Mouse (Mus musculus) liver, embryonic 14.5 days (tissue): ENCODE measurements at regions not wholly inside any gene's neighbourhood (a gene's known extent, or its start where the extent isn't known, plus 50 kb on each side); places are given as distances from the start of the nearest gene placed in this dataset.

Source experiments
- ATAC-seq: fragments of 200-750 bp; cut with Nextera tagmentation; 2 replicates; pipeline ENCODE4 v1.8.0; 2017; ENCODE audit warnings: moderate number of reproducible peaks, mild to moderate bottlenecking, moderate library complexity; ENCODE audit not compliant: insufficient read depth
- DNase-seq, 3 experiments: peaks; one replicate each; pipeline ENCODE4 v3.0.0-alpha.2; 2012 to 2013; ENCODE audit warnings: low read depth in 3 of 3, low spot score in 3 of 3
- H3K27ac ChIP-seq: fragments of 300-500 bp; sonication (generic); 2 replicates; pipeline ENCODE4 v1.5.1; 2014; ENCODE audit warnings: moderate library complexity, mild to moderate bottlenecking, control low read depth, inconsistent platforms
- H3K27me3 ChIP-seq: fragments of 300-500 bp; sonication (generic); 2 replicates; pipeline ENCODE4 v1.6.1; 2014; ENCODE audit warnings: mild to moderate bottlenecking, low read length, moderate library complexity; ENCODE audit not compliant: control insufficient read depth, insufficient read depth
- H3K36me3 ChIP-seq: fragments of 300-500 bp; sonication (generic); replicated peaks from 2 replicates; pipeline ENCODE4 v1.6.1; 2014; ENCODE audit warnings: low read depth; ENCODE audit not compliant: control insufficient read depth, insufficient read depth
- H3K4me1 ChIP-seq, 2 experiments: fragments of 200-500 bp in 1 of 2; fragments of 300-500 bp in 1 of 2; sonication (generic) in 1 of 2; replicated peaks; 2 replicates each; pipeline ENCODE4 v1.6.1; 2012 to 2014; ENCODE audit warnings: antibody characterized with exemption in 1 of 2, inconsistent platforms in 1 of 2, low read length in 1 of 2; ENCODE audit not compliant: control insufficient read depth in 2 of 2, insufficient read depth in 2 of 2
- H3K4me2 ChIP-seq: fragments of 300-500 bp; sonication (generic); 2 replicates; pipeline ENCODE4 v1.6.1; 2014; ENCODE audit warnings: low read depth, mild to moderate bottlenecking, control low read depth, moderate library complexity
- H3K4me3 ChIP-seq, 2 experiments: fragments of 200-500 bp in 1 of 2; fragments of 300-500 bp in 1 of 2; sonication (generic) in 1 of 2; 2 replicates each; pipeline ENCODE4 v1.5.1; 2012 to 2014; ENCODE audit warnings: low read depth in 2 of 2, low read length in 2 of 2, mild to moderate bottlenecking in 2 of 2, control low read depth in 1 of 2, inconsistent platforms in 1 of 2, moderate library complexity in 1 of 2; ENCODE audit not compliant: insufficient read depth in 1 of 2
- H3K9ac ChIP-seq: fragments of 300-500 bp; sonication (generic); replicated peaks from 2 replicates; pipeline ENCODE4 v1.6.1; 2014; ENCODE audit warnings: mild to moderate bottlenecking, control low read depth, moderate library complexity
- H3K9me3 ChIP-seq: fragments of 300-500 bp; sonication (generic); 2 replicates; pipeline ENCODE4 v1.6.1; 2016; ENCODE audit warnings: low read length, mixed read lengths; ENCODE audit not compliant: control insufficient read depth
- CTCF ChIP-seq: IDR thresholded peaks from 2 replicates; pipeline ENCODE4 v1.5.1; 2016; ENCODE audit warnings: antibody characterized with exemption, low read depth, control low read depth
- EP300 ChIP-seq: IDR thresholded peaks from 2 replicates; pipeline ENCODE4 v1.6.1; 2016; ENCODE audit warnings: antibody characterized with exemption, low read depth
- WGBS: fragments of 180-500 bp; shearing (Covaris S2); extraction: QIAGEN DNeasy Blood & Tissue Kit; methylation state at CpG from one replicate; pipeline ENCODE4 v1.1.7; 2014; ENCODE audit not compliant: insufficient replicate concordance; 5-methylcytosine and 5-hydroxymethylcytosine counted together

DNA sequence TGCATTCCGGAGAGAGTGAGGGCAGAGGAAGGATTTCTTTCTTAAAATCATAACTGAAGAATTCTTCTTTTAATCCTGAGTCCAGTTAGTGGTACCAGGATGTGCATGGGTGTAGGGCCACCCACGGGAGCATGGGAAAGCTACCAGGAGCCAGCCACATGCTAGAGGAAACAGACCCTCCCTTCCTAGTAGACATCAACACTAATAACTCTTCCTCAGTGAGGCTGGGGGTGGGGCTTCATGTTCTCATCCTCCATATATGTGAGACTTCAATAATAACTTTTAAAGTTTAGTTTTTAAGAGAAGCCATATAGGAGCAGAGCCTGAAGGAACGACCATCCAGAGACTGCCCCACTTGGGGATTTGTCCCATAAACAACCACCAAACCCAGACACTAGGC is 216.8 kb downstream of the Lyplal1 start:
- no peaks in the 10 kb centered on the region for H3K9me3 ChIP-seq
- no peak for ATAC-seq
- no peak overlapping the region for H3K9ac ChIP-seq
- TF ChIP-seq EP300 (no peak), CTCF (no peak)
- no peaks in the 10 kb centered on the region for H3K27me3 ChIP-seq
- DNase-seq: no peak
- no peak overlapping the region for H3K4me2 ChIP-seq
- 56% methylated on average over 3 of the region's 3 CpGs for WGBS
- H3K4me3 ChIP-seq: no peak overlapping the region
- no peaks in the 10 kb centered on the region for H3K4me1 ChIP-seq
- no peaks in the 10 kb centered on the region for H3K36me3 ChIP-seq
- H3K27ac ChIP-seq: no peak overlapping the region

GRCm38 (mm10) chr1:185902395-185902794 is 214.7 kb downstream of the Lyplal1 start:
- DNase-seq (no peak), ATAC-seq (no peak)
- no peaks in the 10 kb centered on the region for H3K36me3 ChIP-seq
- no peaks in the 10 kb centered on the region for H3K9me3 ChIP-seq
- no peaks in the 10 kb centered on the region for H3K4me1 ChIP-seq
- no peak overlapping the region for H3K9ac ChIP-seq
- H3K4me3 ChIP-seq: no peak overlapping the region
- H3K27ac ChIP-seq: no peak overlapping the region
- WGBS: 47% methylated on average over 3 of the region's 3 CpGs
- no peak overlapping the region for H3K4me2 ChIP-seq
- TF ChIP-seq CTCF (no peak), EP300 (no peak)
- H3K27me3 ChIP-seq: no peaks in the 10 kb centered on the region

DNA sequence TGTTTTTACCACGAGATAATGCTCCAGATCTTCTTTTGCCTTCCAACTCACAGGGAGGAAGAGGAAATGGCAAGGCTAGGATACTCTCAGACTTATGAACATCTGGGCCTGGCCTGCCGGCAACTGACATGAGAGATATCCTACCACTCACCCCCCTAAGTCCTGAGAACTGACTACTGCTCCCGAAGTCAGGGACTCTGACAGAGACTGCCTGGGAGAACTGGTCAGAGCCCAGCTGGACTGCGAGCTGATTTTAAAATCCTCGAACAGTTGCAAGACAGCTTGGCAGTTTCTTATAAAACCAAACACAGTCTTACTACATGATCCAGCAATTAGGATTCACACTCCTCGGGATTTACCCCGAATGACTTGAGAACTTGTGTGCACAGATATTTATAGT is 211.4 kb downstream of the Lyplal1 start:
- H3K4me3 ChIP-seq: no peak overlapping the region
- H3K36me3 ChIP-seq: no peaks in the 10 kb centered on the region
- ATAC-seq: no peak
- no peak for TF ChIP-seq CTCF
- TF ChIP-seq EP300: no peak
- WGBS: 33% methylated on average over 7 of the region's 7 CpGs
- no peaks in the 10 kb centered on the region for H3K27me3 ChIP-seq
- no peaks in the 10 kb centered on the region for H3K4me1 ChIP-seq
- no peak for DNase-seq
- H3K9ac ChIP-seq: no peak overlapping the region
- no peaks in the 10 kb centered on the region for H3K9me3 ChIP-seq
- H3K27ac ChIP-seq: no peak overlapping the region
- H3K4me2 ChIP-seq: no peak overlapping the region

GRCm38 (mm10) chr1:185915579-185915978 is 201.5 kb downstream of the Lyplal1 start:
- Histone ChIP-seq H3K9ac (no peak overlapping the region), H3K4me2 (no peak overlapping the region), H3K4me3 (no peak overlapping the region), H3K27me3 (no peaks in the 10 kb centered on the region), H3K36me3 (no peaks in the 10 kb centered on the region), H3K9me3 (no peaks in the 10 kb centered on the region), H3K4me1 (no peaks in the 10 kb centered on the region), H3K27ac (no peak overlapping the region)
- WGBS: 60% methylated on average over 2 of the region's 2 CpGs
- TF ChIP-seq CTCF (no peak), EP300 (no peak)
- no peak for DNase-seq
- no peak for ATAC-seq

- no peaks in the 10 kb centered on the region for H3K4me1 ChIP-seq
- 26% methylated on average over 1 of the region's 1 CpGs for WGBS
- H3K27ac ChIP-seq: no peak overlapping the region
- no peak overlapping the region for H3K9ac ChIP-seq
- H3K4me3 ChIP-seq: no peak overlapping the region
- H3K27me3 ChIP-seq: no peaks in the 10 kb centered on the region
- DNase-seq: no peak
- no peak for ATAC-seq
- no peak for TF ChIP-seq EP300
- TF ChIP-seq CTCF: no peak
- H3K9me3 ChIP-seq: no peaks in the 10 kb centered on the region
- H3K36me3 ChIP-seq: no peaks in the 10 kb centered on the region
- no peak overlapping the region for H3K4me2 ChIP-seq
These were observed 198.4 kb downstream of the Lyplal1 start for GRCm38 (mm10) chr1:185918663-185919062.
